Mouse (Mus musculus): ENCODE data around the gene Sectm1a.
A peak's percentile ranks its signal among the peaks of the same experiment; 100 is the strongest.
"Not testable (repeated sequence)": the region's sequence is repeated elsewhere in the genome, so short reads cannot be mapped to it uniquely, and the experiment has no call there.

The Sectm1a gene

GRCm38 (mm10) chr11:121047826-121048399, 33.1 kb downstream of the Sectm1a start:
- peak; percentile 61 for DNase-seq (ENCODE audit: low spot score)

- no peak for DNase-seq (ENCODE audit: low spot score)
Measured at GRCm38 (mm10) chr11:121045286-121045685, 35.7 kb downstream of the Sectm1a start.

GRCm38 (mm10) chr11:121043025-121043424, 38.0 kb downstream of the Sectm1a start:
- not testable (repeated sequence) for DNase-seq (ENCODE audit: low spot score)

GRCm38 (mm10) chr11:121042480-121042879, 38.5 kb downstream of the Sectm1a start:
- no peak for DNase-seq (ENCODE audit: low spot score)

GRCm38 (mm10) chr11:121041636-121042035, 39.4 kb downstream of the Sectm1a start:
- DNase-seq (ENCODE audit: low spot score) = no peak

GRCm38 (mm10) chr11:121041212-121041611, 39.8 kb downstream of the Sectm1a start:
- DNase-seq (ENCODE audit: low spot score) = peak; percentile 91

GRCm38 (mm10) chr11:121039302-121039701, 41.7 kb downstream of the Sectm1a start, which contains the start of gene Cd7:
Cd7 (minus strand) TSS chr11:121039418.
- no peak for DNase-seq (ENCODE audit: low spot score)

GRCm38 (mm10) chr11:121038366-121039240, 42.4 kb downstream of the Sectm1a start:
- no peak for DNase-seq (ENCODE audit: low spot score)

GRCm38 (mm10) chr11:121033118-121033517, 47.9 kb downstream of the Sectm1a start:
- no peak for DNase-seq (ENCODE audit: low spot score)

GRCm38 (mm10) chr11:121027259-121027658, 53.8 kb downstream of the Sectm1a start:
- DNase-seq (ENCODE audit: low spot score) = no peak

GRCm38 (mm10) chr11:121024163-121024562, 56.9 kb downstream of the Sectm1a start:
- no peak for DNase-seq (ENCODE audit: low spot score)

- no peak for DNase-seq (ENCODE audit: low spot score)
Measured at GRCm38 (mm10) chr11:121019501-121019900, 61.5 kb downstream of the Sectm1a start.

- peak; percentile 75 for DNase-seq (ENCODE audit: low spot score)
Measured at GRCm38 (mm10) chr11:121017703-121018102, 63.3 kb downstream of the Sectm1a start.

Data from MN1 (cell line).